In genomic region chr6:88934816-88935215, GRCm38 (mm10) we compare ENCODE assay signal across 11 mouse cellular contexts. TPM values are rescaled to one million over a fixed set of nuclear protein-coding genes. Genes with fewer than 3 reads are reported as not detected.
DNase-seq lines count a peak whose midpoint lies in the region; ATAC-seq lines count a peak whose summit lies in the region.
"Had no signal": no experiment of that assay in that cellular context is flagged by ENCODE, and none has a peak within 500 bp of the region (broad histone marks: within the 10 kb centered on the region; RNA-seq: fewer than 3 reads in every experiment).

No protein-coding gene starts in this region.

- H3K36me3 ChIP-seq in midbrain, embryonic 13.5 days: no peaks in the 10 kb centered on the region
- no peaks in the 10 kb centered on the region for H3K36me3 ChIP-seq in midbrain, embryonic 14.5 days (ENCODE audit: control insufficient read depth, insufficient read depth, low read length)

- no peaks in the 10 kb centered on the region for H3K9me3 ChIP-seq in midbrain, embryonic 13.5 days
- no peaks in the 10 kb centered on the region for H3K9me3 ChIP-seq in midbrain, embryonic 14.5 days (ENCODE audit: control insufficient read depth, low read length)

- no peak for DNase-seq in frontal cortex, postnatal 10 days (ENCODE audit: low spot score in 2 of 2)
- DNase-seq in midbrain, embryonic 14.5 days: no peak
- DNase-seq in lung, postnatal 10 days: peak; percentile 67
- no peak for DNase-seq in thymus, postnatal 10 days (ENCODE audit: low spot score in 2 of 2)
- no peak for DNase-seq in retina, embryonic 14.5 days (ENCODE audit: low spot score)
- DNase-seq in thymus, postnatal 36 days: no peak
- DNase-seq: gastrocnemius, adult 2 months; heart, postnatal 14 days; thymus, postnatal 14 days had no signal

- H3K27me3 ChIP-seq in midbrain, embryonic 13.5 days: peaks cover 25% of the 10 kb centered on the region
- no peaks in the 10 kb centered on the region; the same call in 1 of the 2 replicates for H3K27me3 ChIP-seq in midbrain, embryonic 14.5 days (ENCODE audit: control insufficient read depth, insufficient read depth, low read length)

- WGBS in midbrain, embryonic 13.5 days: 19% methylated on average over 4 of the region's 4 CpGs
- WGBS in midbrain, embryonic 14.5 days: 11% methylated on average over 4 of the region's 4 CpGs

- H3K4me2 ChIP-seq in midbrain, embryonic 13.5 days (replicated peaks): no peak overlapping the region
- no peak overlapping the region for H3K4me2 ChIP-seq in midbrain, embryonic 14.5 days (ENCODE audit: low read length)

- ATAC-seq in frontal cortex, adult (ENCODE audit: low TSS enrichment): peak; percentile 44
- ATAC-seq in midbrain, embryonic 13.5 days: no peak
- no peak for ATAC-seq in midbrain, embryonic 14.5 days (ENCODE audit: low FRiP score, low TSS enrichment)

- no peak overlapping the region for H3K27ac ChIP-seq in midbrain, embryonic 13.5 days
- no peak overlapping the region for H3K27ac ChIP-seq in midbrain, embryonic 14.5 days (replicated peaks; ENCODE audit: low read depth, low read length)
- H3K27ac ChIP-seq: gastrocnemius, adult 2 months had no signal

- peaks cover 84% of the 10 kb centered on the region for H3K4me1 ChIP-seq in midbrain, embryonic 13.5 days (replicated peaks)
- peaks cover 51% of the 10 kb centered on the region for H3K4me1 ChIP-seq in midbrain, embryonic 14.5 days (ENCODE audit: control insufficient read depth, insufficient read depth, low read length)

- no peak overlapping the region for H3K4me3 ChIP-seq in midbrain, embryonic 13.5 days (replicated peaks)
- H3K4me3 ChIP-seq in midbrain, embryonic 14.5 days (replicated peaks; ENCODE audit: low read depth, low read length): no peak overlapping the region
- H3K4me3 ChIP-seq: gastrocnemius, adult 2 months had no signal

- H3K9ac ChIP-seq in midbrain, embryonic 13.5 days (replicated peaks): 0 out of 2 replicates have a peak overlapping the region, but pooled peaks have one; percentile 4
- H3K9ac ChIP-seq in midbrain, embryonic 14.5 days (replicated peaks; ENCODE audit: low read length): no peak overlapping the region; the same call in 1 of the 2 replicates

RNA-seq across cellular contexts. Expression of gene Tpra1, which starts 32.8 kb away (rescaled TPM):
- 66.9 and 70.2 TPM in 2 replicates for polyA plus RNA-seq in midbrain, embryonic 13.5 days (2015; fragmentation: Nextera tagmentation; extraction: Ambion mirVana)
- polyA plus RNA-seq in midbrain, embryonic 14.5 days (2014; fragmentation: Nextera tagmentation; extraction: Ambion mirVana): 50.0 and 77.0 TPM in 2 replicates

RNA-seq across cellular contexts. Expression of gene Mcm2, which starts 36.2 kb away (rescaled TPM):
- polyA plus RNA-seq in midbrain, embryonic 13.5 days (2015; fragmentation: Nextera tagmentation; extraction: Ambion mirVana): 66.2 and 71.9 TPM in 2 replicates
- 22.2 and 39.0 TPM in 2 replicates for polyA plus RNA-seq in midbrain, embryonic 14.5 days (2014; fragmentation: Nextera tagmentation; extraction: Ambion mirVana)

RNA-seq across cellular contexts. Expression of gene Podxl2, which starts 60.0 kb away (rescaled TPM):
- polyA plus RNA-seq in midbrain, embryonic 13.5 days (2015; fragmentation: Nextera tagmentation; extraction: Ambion mirVana): 478 and 520 TPM in 2 replicates
- 525 and 630 TPM in 2 replicates for polyA plus RNA-seq in midbrain, embryonic 14.5 days (2014; fragmentation: Nextera tagmentation; extraction: Ambion mirVana)
